ENCODE assay signal across 8 mouse cellular contexts in the genomic region with DNA sequence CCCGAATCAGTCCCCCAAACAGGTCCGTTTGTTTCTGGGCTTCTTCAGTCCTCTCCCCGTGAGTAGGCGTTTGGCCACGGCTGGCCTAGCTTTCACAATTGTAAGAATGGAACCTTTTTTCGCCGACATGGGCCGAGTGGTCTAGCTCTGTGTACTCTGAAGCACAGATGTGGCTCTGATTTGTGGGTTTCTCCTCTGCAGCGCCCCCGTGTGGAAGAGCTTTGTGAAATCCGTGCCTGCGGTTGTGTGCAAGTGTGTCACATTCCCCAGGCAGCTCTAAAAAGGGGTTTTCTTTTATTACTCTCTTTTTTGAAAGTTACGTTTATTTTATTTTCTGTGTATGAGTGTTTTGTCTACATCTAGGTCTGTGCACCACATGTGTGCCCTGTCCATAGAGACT. TPM values are rescaled to one million over a fixed set of nuclear protein-coding genes. Genes with fewer than 3 reads are reported as not detected.
DNase-seq lines count a peak whose midpoint lies in the region; ATAC-seq and TF ChIP-seq lines count a peak whose summit lies in the region.

No protein-coding gene starts in this region.

- 21% methylated on average over 13 of the region's 13 CpGs for WGBS in neural tube, embryonic 15.5 days
- WGBS in embryonic facial prominence, embryonic 11.5 days = 22% methylated on average over 13 of the region's 13 CpGs

- H3K27ac ChIP-seq in gastrocnemius, adult 2 months = no peak overlapping the region
- H3K27ac ChIP-seq in neural tube, embryonic 15.5 days (replicated peaks) = no peak overlapping the region
- no peak overlapping the region for H3K27ac ChIP-seq in embryonic facial prominence, embryonic 11.5 days (replicated peaks; ENCODE audit: low read depth, low read length)

- H3K27me3 ChIP-seq in neural tube, embryonic 15.5 days (replicated peaks) = peaks cover 30% of the 10 kb centered on the region
- peaks cover 13% of the 10 kb centered on the region for H3K27me3 ChIP-seq in embryonic facial prominence, embryonic 11.5 days (ENCODE audit: control insufficient read depth, insufficient read depth, low read length)

- 0 out of 2 replicates have a peak, but pooled peaks cover 5% of the 10 kb centered on the region for H3K36me3 ChIP-seq in neural tube, embryonic 15.5 days
- H3K36me3 ChIP-seq in embryonic facial prominence, embryonic 11.5 days (replicated peaks; ENCODE audit: control insufficient read depth, insufficient read depth, low read depth, low read length) = no peaks in the 10 kb centered on the region

- H3K9ac ChIP-seq in neural tube, embryonic 15.5 days (replicated peaks) = no peak overlapping the region
- no peak overlapping the region for H3K9ac ChIP-seq in embryonic facial prominence, embryonic 11.5 days (replicated peaks; ENCODE audit: low read length)

- H3K4me2 ChIP-seq in neural tube, embryonic 15.5 days = no peak overlapping the region
- no peak overlapping the region for H3K4me2 ChIP-seq in embryonic facial prominence, embryonic 11.5 days (ENCODE audit: low read depth, low read length)

- no peaks in the 10 kb centered on the region for H3K9me3 ChIP-seq in neural tube, embryonic 15.5 days (replicated peaks)
- no peaks in the 10 kb centered on the region for H3K9me3 ChIP-seq in embryonic facial prominence, embryonic 11.5 days (replicated peaks; ENCODE audit: control insufficient read depth, low read length)

- no peak for ATAC-seq in neural tube, embryonic 15.5 days (ENCODE audit: low FRiP score)
- ATAC-seq in embryonic facial prominence, embryonic 11.5 days (replicated peaks; ENCODE audit: insufficient number of reproducible peaks, low FRiP score, low TSS enrichment, low read depth) = no peak
- ATAC-seq in megakaryocyte progenitor cell, adult 5-6 weeks (replicated peaks; ENCODE audit: poor library complexity) = peak; percentile 52
- ATAC-seq in monocyte, adult 5-6 weeks (replicated peaks; ENCODE audit: insufficient number of reproducible peaks, low FRiP score, low TSS enrichment, poor library complexity, severe bottlenecking) = no peak

- H3K4me1 ChIP-seq in neural tube, embryonic 15.5 days = peaks cover 12% of the 10 kb centered on the region
- peaks cover 5% of the 10 kb centered on the region; the same call in 1 of the 2 replicates for H3K4me1 ChIP-seq in embryonic facial prominence, embryonic 11.5 days (ENCODE audit: control insufficient read depth, insufficient read depth, low read length)

- DNase-seq in gastrocnemius, adult 2 months = peak; percentile 59
- no peak for DNase-seq in gastrocnemius, adult 8-10 months (ENCODE audit: low spot score in 2 of 2)
- peak; percentile 76 for DNase-seq in neural tube, embryonic 10.5 days (ENCODE audit: extremely low spot score, low spot score)
- DNase-seq in adrenal gland, adult (ENCODE audit: inconsistent age in 2 of 2, low spot score in 1 of 2) = peak; percentile 12 to 75
- DNase-seq in embryonic facial prominence, embryonic 11.5 days (ENCODE audit: low spot score) = peak; percentile 77

- intact Hi-C loops in gastrocnemius, adult 2 months (cut with DNase I) = no loop called here

- no peak overlapping the region for H3K4me3 ChIP-seq in gastrocnemius, adult 2 months
- H3K4me3 ChIP-seq in neural tube, embryonic 15.5 days (replicated peaks) = no peak overlapping the region
- H3K4me3 ChIP-seq in embryonic facial prominence, embryonic 11.5 days (ENCODE audit: low read depth, low read length) = no peak overlapping the region

- TF ChIP-seq CTCF in gastrocnemius, adult 2 months (IDR thresholded peaks at IDR 0.05) = peak; percentile 66

RNA-seq across cellular contexts. Expression of a gene that starts 7.9 kb away (rescaled TPM):
- 1 to 10 TPM; 1.8 to 2.7 TPM for total RNA-seq in gastrocnemius, adult 2 months (2021)
- 1 to 10 TPM; 1.8 to 2.7 (median 2.1) TPM for total RNA-seq in gastrocnemius, adult 8-10 months (2022)
- polyA plus RNA-seq in neural tube, embryonic 15.5 days (2015; fragmentation: Nextera tagmentation; extraction: Ambion mirVana) = 27.1 and 31.9 TPM in 2 replicates
- 2.5 and 2.8 TPM in 2 replicates for polyA plus RNA-seq in embryonic facial prominence, embryonic 11.5 days (2014; fragmentation: Nextera tagmentation; extraction: Ambion mirVana)
- 0.05 TPM in 1 of 2 replicates, not detected in the other for total RNA-seq in megakaryocyte progenitor cell, adult 5-6 weeks (2015)
- total RNA-seq in megakaryocyte progenitor cell, adult 5-6 weeks (2017) = 0.17 TPM in 1 of 2 replicates, not detected in the other
- 0.10 to 0.58 TPM in 2 of 3 replicates, not detected in the other for total RNA-seq in monocyte, adult 5-6 weeks (2017)

RNA-seq across cellular contexts. Expression of a gene that starts 10.2 kb away (rescaled TPM):
- total RNA-seq in gastrocnemius, adult 2 months (2021) = not detected
- total RNA-seq in gastrocnemius, adult 8-10 months (2022) = not detected
- 64.8 and 91.1 TPM in 2 replicates for polyA plus RNA-seq in neural tube, embryonic 15.5 days (2015; fragmentation: Nextera tagmentation; extraction: Ambion mirVana)
- 4.1 and 5.3 TPM in 2 replicates for polyA plus RNA-seq in embryonic facial prominence, embryonic 11.5 days (2014; fragmentation: Nextera tagmentation; extraction: Ambion mirVana)
- total RNA-seq in megakaryocyte progenitor cell, adult 5-6 weeks (2015) = not detected in 2 replicates
- not detected in 2 replicates for total RNA-seq in megakaryocyte progenitor cell, adult 5-6 weeks (2017)
- not detected in 3 replicates for total RNA-seq in monocyte, adult 5-6 weeks (2017)

RNA-seq across cellular contexts. Expression of a gene that starts 11.9 kb away (rescaled TPM):
- total RNA-seq in gastrocnemius, adult 2 months (2021) = under 1 TPM; 0.15 to 0.31 TPM
- under 1 TPM in 2 of 4 experiments, not detected in 2; 0.31 TPM for total RNA-seq in gastrocnemius, adult 8-10 months (2022)
- polyA plus RNA-seq in neural tube, embryonic 15.5 days (2015; fragmentation: Nextera tagmentation; extraction: Ambion mirVana) = 37.1 and 48.3 TPM in 2 replicates
- 2.6 and 4.0 TPM in 2 replicates for polyA plus RNA-seq in embryonic facial prominence, embryonic 11.5 days (2014; fragmentation: Nextera tagmentation; extraction: Ambion mirVana)
- 10.2 and 16.7 TPM in 2 replicates for total RNA-seq in megakaryocyte progenitor cell, adult 5-6 weeks (2015)
- 32.7 and 33.7 TPM in 2 replicates for total RNA-seq in megakaryocyte progenitor cell, adult 5-6 weeks (2017)
- total RNA-seq in monocyte, adult 5-6 weeks (2017) = 10.2 to 29.6 TPM (median 11.9 TPM) in 3 replicates

RNA-seq across cellular contexts. Expression of a gene that starts 25.9 kb away (rescaled TPM):
- total RNA-seq in gastrocnemius, adult 2 months (2021) = 100 to 1,000 TPM; 103 to 112 TPM
- 100 to 1,000 TPM in 3 of 4 experiments, 10 to 100 TPM in 1; 96.1 to 111 (median 102) TPM for total RNA-seq in gastrocnemius, adult 8-10 months (2022)
- polyA plus RNA-seq in neural tube, embryonic 15.5 days (2015; fragmentation: Nextera tagmentation; extraction: Ambion mirVana) = 155 and 160 TPM in 2 replicates
- polyA plus RNA-seq in embryonic facial prominence, embryonic 11.5 days (2014; fragmentation: Nextera tagmentation; extraction: Ambion mirVana) = 203 and 205 TPM in 2 replicates
- total RNA-seq in megakaryocyte progenitor cell, adult 5-6 weeks (2015) = 95.1 and 97.1 TPM in 2 replicates
- 155 and 196 TPM in 2 replicates for total RNA-seq in megakaryocyte progenitor cell, adult 5-6 weeks (2017)
- 77.4 to 89.3 TPM (median 78.0 TPM) in 3 replicates for total RNA-seq in monocyte, adult 5-6 weeks (2017)

RNA-seq across cellular contexts. Expression of a gene that starts 25.9 kb away (rescaled TPM):
- total RNA-seq in gastrocnemius, adult 2 months (2021) = 100 to 1,000 TPM; 110 to 119 TPM
- 100 to 1,000 TPM in 2 of 4 experiments, 10 to 100 TPM in 2; 94.6 to 106 (median 98.8) TPM for total RNA-seq in gastrocnemius, adult 8-10 months (2022)
- 38.0 and 39.1 TPM in 2 replicates for polyA plus RNA-seq in neural tube, embryonic 15.5 days (2015; fragmentation: Nextera tagmentation; extraction: Ambion mirVana)
- polyA plus RNA-seq in embryonic facial prominence, embryonic 11.5 days (2014; fragmentation: Nextera tagmentation; extraction: Ambion mirVana) = 35.3 and 41.3 TPM in 2 replicates
- total RNA-seq in megakaryocyte progenitor cell, adult 5-6 weeks (2015) = 15.5 and 20.2 TPM in 2 replicates
- 10.5 and 16.9 TPM in 2 replicates for total RNA-seq in megakaryocyte progenitor cell, adult 5-6 weeks (2017)
- 8.9 to 13.4 TPM (median 11.5 TPM) in 3 replicates for total RNA-seq in monocyte, adult 5-6 weeks (2017)

Comparison
In these comparisons a context has a peak if more than half of its experiments do, and no peak if none do; other contexts are left out.
1. DNase-seq: peak in gastrocnemius, adult 2 months (single experiment), neural tube, embryonic 10.5 days (single experiment), adrenal gland, adult (2 of 2) and embryonic facial prominence, embryonic 11.5 days (single experiment); none in gastrocnemius, adult 8-10 months (0 of 2).